Mouse (Mus musculus) skeletal muscle tissue, adult 2 months (tissue): ENCODE measurements around the gene Zfp280b.
"Not testable (repeated sequence)": the region's sequence is repeated elsewhere in the genome, so short reads cannot be mapped to it uniquely, and the experiment has no call there.

ENCODE experiments used
- DNase-seq: peaks from one replicate; pipeline ENCODE4 v3.0.0-alpha.2; 2012; ENCODE audit warnings: low read depth, low spot score

Gene Zfp280b

DNA sequence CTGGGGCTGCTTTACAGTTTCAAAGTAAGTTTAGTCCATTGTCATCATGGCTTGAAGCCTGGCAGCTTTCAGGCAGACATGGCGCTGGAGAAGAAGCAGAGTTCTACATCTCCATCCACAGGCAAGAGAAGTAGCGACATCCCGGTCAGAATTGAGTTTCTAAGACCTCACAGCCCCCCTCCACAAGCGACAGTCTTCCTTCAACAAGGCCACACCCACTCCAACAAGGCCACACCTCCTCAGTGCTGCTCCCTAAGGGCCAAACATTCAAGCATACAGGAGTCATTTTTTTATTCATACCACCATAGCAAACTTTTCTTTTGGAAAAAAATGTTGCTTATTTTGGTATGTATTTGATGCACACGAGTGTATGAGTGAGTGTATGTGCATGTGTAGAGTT is 2.0 kb upstream of the Zfp280b start:
- DNase-seq = no peak

DNA sequence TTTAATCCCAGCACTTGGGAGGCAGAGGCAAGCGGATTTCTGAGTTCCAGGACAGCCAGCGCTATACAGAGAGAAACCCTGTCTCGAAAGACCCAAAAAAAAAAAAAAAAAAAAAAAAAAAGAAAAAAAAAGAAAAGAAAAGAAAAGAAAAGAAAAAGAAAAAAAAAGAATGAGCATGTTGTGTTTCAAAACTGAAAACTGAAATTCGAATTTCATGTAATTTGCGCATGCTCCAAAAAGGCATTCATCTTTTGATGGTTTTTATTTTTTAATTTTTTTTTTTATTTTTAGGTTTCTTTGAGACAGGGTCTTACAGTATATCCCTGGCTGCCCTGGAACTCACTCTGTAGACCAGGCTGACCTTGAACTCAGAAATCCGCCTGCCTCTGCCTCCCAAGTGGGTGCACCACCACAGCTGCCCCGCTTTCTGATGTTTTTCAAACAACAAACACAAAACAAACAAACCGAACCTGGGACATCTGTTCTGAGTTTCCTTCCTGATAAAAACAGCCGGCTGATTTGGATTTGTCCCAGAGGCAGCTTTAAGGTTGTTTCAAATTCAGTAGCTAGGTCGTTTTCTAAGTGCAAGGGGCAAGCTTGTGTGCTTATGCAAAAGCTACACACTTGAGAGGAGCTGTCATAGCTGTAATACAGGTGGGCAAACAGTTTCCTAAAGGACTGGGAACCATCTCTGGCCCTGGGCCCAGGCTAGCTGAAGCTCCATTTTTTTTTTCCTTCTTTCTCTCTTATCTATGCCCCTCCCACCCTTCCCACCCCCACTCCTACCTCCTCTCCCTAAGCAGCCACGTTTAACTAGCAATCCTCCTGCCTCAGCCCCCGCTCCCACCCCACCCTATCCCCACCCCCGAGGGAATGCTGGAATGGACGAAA is 694 bp upstream of the Zfp280b start:
- no peak for DNase-seq

DNA sequence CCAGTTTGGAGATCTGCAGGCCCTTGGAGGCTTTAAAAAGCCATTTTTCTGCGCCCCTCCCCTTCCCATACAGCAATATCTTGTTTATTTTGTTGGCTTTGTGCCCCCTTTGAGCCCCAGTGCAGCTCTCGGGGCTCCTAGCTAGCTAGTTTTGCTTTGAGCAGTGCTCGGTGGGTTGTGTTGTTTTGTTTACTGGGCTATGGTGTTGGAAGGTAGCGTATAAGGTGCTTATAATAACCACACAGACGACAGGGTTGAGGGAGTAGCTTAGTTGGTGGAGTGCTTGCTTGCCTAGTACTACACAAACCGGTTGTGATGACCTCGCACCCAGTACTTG is 637 bp downstream of the Zfp280b start:
- no peak for DNase-seq

DNA sequence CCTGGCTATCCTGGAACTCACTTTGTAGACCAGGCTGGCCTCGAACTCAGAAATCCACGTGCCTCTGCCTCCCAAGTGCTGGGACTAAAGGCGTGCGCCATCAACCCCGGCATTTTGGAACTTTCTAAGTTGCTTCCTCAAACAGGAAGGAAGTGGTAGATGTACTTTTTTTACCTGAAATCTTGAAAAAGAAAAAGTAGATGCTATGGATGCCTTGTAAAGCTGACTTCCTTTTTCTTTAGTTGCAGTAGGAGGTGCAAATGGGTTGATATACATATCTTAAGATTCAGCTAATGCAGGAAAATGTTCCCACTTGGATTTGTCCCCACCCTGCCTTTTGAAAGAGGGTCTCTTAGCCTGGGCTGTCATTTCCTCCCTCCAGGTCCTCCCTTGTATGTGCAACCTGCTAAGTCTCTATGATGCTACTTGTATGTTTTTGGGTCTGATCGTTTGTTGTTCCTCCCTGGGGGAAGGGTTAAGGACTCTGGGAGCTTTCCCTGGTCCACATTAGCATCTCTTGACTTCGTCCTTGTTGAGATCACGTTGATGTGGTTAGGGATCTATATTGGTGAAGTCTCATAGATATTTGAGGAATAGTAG is 1.7 kb downstream of the Zfp280b start:
- no peak for DNase-seq

DNA sequence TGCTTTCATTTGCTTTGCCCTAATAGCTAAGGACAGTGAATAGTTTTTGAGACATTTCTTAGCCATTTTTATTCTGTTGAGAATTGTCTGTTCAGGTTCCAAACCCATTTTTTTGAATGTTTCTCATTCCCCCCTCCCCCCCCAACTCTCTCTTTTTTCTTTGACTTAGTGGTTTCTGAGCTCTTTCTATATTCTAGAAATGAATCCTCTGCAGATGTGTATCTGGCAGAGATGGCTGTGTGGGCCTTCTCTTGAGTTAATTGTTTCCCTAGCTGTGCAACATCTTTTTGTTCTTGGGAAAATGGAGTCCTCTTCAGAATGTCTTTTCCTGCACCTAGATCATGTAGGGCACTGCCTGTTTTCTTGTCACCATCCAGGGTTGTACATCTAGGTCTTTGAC is 2.8 kb downstream of the Zfp280b start:
- DNase-seq = no peak

DNA sequence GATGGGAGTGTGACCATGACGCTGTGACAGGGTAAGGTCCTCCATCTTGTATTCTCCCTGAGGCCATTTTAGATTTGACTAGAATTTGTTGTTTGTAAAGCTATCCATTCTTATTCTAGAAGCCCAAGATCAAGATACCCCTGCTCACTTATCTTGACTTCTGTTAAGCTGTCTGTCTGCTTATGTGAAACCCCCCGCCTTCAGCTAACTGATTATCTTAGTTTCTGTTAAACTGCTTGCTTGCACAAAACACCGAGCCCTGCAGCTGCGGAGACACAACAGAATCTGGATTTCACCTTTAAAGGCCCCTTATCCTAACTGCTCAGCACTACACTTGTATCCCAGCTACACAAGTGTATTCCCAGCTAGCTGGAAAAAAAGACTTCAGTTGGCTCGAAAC is 4.5 kb downstream of the Zfp280b start:
- no peak for DNase-seq

DNA sequence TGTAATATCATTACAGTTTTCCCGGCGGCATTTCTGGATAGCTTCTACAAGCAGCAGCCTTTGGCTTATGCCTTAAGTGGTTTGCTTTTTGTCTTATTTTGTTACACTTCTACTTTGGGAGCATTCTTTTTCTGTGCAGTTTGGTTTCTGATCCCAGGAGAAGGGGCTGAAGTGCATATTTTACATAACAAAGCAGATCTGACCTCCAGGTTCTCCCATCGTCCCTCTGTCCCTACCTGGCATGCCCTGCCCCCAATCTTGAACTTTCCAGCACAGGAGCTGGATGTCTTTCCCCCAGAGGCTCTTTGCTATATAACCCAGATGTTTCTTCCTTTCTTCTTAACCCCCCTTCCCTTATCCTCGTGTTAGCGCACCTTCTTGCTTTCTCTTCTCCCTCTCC is 12.9 kb downstream of the Zfp280b start:
- DNase-seq = no peak

DNA sequence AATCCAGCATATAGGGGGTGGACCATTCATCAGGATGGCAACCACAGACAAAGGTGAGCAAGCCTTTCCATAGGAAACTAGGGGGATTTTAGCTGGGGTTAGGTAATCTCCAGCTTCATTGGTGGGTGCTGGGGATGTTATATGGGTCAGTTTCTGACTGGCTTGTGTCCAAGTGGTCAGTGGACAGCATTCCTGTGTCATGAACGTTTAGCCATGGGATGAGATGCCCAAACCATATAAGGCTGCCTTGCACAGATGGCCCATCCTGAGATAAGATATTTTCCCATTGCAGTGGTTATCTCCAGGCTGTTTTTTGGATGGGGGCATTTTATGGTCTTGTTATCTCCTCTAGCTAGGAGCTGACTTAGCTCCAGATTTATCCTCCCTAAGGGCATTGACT is 14.3 kb downstream of the Zfp280b start:
- DNase-seq = no peak

DNA sequence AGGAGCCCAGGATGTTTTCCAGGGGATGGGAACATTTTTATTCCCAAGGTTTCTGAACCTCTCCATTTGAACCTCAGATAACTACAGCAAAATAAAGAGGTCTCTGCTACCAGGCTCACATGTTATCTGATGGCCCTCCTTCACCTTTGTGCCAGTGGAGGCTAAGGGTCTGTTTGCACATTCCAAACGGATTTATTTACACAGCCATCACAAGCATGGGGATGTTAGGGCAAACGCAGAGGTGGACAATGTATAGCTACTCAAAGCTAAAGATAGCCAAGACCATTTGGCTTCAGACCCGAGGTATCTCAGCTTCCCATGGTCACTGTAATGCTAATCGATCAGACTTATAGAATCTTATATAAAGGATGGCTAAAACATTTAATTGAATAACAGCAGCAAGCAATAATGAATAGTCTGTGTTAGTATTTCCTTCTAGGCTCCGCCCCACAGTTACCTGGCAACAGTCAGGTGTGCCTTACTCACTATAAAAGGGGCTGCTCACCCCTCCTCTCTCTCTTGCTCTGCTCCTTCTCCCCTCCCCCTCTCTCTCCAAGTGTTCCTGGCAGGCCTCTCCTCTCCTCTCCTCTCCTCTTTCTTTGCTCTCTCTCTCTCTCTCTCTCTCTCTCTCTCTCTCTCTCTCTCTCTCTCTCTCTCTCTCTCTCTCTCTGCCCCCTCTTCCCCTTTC is 14.9 kb downstream of the Zfp280b start:
- DNase-seq = no peak

DNA sequence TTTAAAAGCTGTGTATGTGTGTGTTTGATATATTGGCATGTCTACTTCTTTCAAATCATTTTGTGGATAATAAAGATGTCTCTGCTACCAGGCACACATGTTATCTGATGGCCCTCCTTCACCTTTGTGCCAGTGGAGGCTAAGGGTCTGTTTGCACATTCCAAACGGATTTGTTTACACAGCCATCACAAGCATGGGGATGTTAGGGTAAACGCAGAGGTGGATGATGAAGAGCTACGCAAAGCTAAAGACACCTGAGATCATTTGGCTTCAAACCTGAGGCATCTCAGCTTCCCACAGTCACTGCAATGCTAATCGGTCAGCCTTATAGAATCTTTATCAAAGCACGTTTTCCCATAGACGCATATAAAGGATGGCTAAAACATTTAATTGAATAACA is 16.5 kb downstream of the Zfp280b start:
- DNase-seq = no peak

DNA sequence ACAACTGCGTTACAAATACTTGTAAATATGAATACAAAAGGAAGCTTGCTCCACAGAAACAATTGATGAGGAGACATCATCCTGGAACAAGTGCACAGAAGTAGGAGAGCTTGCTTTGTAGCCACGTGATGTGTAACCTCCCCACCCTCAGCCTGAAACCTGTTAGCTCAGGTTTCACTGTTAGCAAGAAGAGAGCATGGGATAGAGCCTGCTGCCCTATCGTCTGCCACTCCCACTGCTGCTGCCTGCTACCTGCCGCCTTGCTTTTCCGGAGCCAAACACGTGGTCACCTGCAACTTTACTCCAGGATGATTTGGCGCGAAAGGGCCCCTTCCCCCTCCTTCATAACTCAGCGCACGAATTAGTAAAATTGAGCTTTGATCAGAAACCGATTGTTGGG is 19.4 kb downstream of the Zfp280b start:
- DNase-seq = no peak

DNA sequence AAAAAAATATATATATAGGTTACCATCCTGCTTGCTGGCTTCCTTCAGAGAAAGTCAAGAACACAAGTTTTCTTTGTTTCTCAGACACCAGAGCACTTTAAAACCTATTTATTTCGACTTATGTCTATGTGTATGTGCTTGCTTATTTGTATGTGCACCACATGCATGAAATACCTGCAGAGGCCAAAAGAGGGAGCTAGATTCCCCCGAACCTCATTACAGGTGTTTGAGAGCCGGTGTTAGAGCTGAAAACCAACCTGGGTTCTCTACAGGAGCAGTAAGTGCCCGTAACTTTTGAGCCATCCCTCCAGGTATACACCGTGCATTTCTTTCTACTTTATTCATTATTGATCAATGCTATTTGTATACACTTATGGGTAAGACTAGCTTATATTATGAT is 30.0 kb downstream of the Zfp280b start:
- no peak for DNase-seq

DNA sequence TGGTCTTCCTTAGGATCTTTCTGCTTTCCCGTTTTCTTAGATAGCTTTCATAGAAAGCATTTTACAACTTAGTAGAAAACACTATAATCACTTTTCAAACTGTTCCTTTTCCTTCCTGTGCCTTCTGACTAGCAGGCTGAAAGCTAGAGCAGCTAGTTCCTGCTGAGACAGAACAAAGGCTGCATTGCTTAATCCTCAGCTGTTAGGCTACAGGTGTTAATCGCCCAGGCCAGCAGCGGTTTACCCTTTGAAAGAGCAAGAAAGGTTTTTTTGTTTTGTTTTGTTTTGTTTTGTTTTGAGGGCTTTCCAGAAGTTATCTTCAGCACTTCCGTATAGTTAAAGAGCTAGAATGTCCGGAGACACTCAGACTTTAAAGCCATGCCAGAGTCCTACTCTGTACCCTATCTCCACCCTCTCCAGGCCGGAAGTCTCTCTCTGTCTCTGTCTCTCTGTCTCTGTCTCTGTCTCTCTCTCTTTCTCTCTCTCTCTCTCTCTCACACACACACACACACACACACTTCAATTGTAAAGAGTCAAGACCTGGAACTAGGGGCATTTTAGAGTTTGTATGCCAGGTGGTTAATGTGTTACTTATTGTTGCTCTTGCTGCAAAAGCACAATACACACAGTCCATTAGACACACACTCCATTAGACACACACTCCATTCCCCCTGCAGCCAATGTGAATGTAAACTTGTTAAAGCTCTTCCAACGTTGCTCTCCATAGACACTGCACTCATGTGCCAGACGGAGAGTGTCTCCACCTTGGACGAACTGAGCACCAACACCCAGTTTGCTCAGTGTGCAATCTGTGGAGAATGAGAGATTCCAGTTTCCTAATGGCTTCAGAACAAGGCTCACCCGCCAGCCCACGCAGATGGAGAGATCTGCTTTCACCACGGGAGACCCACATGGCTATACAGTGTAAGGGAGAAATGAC is 35.5 kb downstream of the Zfp280b start:
- DNase-seq = no peak

DNA sequence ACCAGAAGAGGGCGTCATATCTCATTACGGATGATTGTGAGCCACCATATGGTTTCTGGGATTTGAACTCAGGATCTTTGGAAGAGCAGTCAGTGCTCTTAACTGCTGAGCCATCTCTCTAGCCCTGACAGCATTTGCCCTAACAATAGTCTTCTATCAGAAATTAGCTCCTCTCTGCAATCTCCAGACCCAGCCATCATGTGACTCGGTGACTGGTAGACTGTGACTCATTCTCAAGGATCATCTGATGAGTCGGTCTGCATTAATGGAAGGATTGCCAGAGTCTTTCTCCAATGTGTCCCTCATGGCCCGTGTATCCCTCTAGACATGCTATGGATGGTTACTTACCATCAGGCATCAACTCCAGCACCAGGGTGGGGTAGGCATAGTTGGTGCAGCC is 39.6 kb downstream of the Zfp280b start:
- not testable (repeated sequence) for DNase-seq

DNA sequence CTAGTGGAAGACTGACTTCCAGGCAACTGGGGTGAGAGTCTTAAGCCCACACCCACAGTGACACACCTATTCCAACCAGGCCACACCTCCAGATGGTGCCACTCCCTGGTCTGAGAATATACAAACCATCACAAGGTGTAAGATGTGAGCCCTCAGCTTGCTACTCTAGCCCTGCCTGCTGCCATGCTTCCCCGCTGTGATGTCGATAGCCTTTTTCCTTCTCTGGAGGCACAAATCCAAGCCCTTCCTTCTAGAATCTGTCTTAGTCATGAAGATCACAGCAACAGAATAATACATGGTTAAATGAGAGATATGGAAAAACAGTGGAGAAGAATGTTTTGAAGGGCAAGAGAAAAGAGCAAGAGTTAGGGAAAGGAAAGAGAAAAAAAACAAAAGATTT is 44.6 kb downstream of the Zfp280b start:
- DNase-seq = not testable (repeated sequence)
